Mouse (Mus musculus): Measurements from ENCODE around the gene Skap2.

DNA sequence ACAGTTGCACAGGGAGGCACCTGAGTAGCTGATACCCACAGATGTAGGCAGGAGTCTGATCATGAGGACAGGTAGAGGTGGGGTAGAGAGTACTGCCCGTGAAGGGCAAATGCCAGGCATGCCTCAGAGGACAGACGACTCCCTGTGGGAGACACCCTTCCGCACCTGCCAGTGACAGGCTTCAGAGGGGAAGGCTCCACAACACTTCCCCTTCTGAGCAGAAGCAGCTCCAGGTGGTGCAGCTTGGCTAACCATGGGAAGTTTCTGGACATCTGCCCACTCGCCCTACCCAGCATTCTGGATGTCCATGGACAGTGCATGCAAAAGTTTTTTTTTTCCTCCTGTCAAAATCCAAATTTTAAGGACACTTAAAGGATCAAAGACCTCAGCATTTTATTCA lies 190.3 kb downstream of the Skap2 start:
- TF ChIP-seq CTCF (IDR thresholded peaks at IDR 0.05; ENCODE audit: control insufficient read depth, insufficient read depth, insufficient replicate concordance, low read depth, low read length) (no peak), POLR2A (IDR thresholded peaks at IDR 0.05; ENCODE audit: control insufficient read depth, low read depth, low read length) (no peak)

Data from testis, adult 2 months (tissue).